Mouse (Mus musculus): ENCODE data around the gene Olfr1080. TPM values are rescaled to one million over a fixed set of nuclear protein-coding genes. Genes with fewer than 3 reads are reported as not detected.

The Olfr1080 gene
- not detected for polyA plus RNA-seq (2015; fragmentation: Illumina TruSeq; extraction: RNeasy Lipid Tissue Mini Kit (QIAGEN cat#74804); ENCODE audit: low read depth, low replicate concordance)

DNA sequence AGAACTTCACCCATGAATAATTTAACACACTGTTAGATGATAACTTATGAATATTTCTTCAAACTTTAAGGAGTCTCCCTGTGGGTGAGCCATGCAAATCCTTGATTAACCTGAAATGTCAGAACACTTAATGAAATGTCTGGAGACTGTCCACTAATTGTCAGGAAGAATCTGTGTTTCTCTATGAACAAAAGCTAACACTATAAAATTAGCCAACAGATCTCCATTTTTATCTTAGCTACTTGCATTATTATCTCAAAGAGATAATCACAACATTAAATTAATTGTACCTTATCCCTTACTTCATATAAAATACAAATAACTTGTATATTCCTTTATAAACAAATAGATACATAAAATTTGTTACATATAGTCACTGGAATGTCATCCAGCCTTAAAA, at the start of gene Olfr1080:
Gene Olfr1080, minus strand, starts transcription at position 101 of the 400 bp plus-strand sequence.

DNA sequence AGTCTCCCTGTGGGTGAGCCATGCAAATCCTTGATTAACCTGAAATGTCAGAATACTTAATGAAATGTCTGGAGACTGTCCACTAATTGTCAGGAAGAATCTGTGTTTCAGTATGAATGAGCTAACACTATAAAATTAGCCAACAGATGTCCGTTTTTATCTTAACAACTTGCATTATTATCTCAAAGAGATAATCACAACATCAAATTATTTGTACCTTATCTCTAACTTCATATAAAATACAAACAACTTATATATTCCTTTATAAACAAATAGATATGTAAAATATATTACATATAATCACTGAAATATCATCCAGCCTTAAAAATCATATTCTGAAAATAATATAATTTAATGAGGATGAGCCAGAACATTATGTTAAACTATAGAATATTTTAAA, 40.8 kb upstream of the Olfr1080 start, which contains the start of gene Olfr1082:
Gene Olfr1082, minus strand, starts transcription at position 101 of the 400 bp plus-strand sequence.

DNA sequence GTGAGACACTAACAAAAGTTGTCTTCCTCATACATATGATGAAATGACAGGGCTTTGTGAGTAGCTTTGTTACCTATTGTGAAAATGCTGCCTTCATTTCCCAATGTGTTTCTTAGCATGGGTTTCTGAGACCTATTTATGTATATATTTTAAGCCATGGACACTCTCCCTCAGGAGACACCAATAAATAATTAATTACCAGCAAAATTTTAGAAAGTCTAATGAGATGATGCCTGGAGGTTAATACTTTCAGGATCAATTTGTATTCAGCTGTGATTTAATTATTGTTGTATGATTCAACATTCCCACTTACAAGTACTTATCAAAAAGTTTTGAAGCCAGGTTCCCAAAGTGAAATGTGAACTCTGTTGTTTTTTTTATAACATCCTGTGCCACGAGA, 15.7 kb downstream of the Olfr1080 start, which contains the start of gene Olfr1079:
Gene Olfr1079, minus strand, starts transcription at position 101 of the 400 bp plus-strand sequence.

DNA sequence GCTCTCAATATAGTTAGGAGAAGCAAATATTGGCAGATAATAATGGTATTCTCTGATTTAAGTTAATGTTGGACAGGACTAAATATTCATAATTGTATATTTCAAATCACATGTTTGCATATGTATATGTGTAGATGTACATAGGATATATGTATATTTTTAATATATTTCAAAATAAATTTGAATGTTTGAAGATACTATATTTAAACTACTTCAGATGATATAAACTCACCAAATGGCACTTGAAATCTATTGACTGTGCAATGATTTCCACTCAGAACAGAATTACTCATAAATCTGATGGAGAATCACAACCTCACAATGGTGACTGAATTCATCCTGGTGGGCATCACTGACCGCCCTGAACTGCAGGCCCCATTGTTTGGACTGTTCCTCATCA, 49.9 kb downstream of the Olfr1080 start, which contains the start of gene Olfr1076:
Gene Olfr1076, plus strand, starts transcription at position 301 of the 400 bp plus-strand sequence.

Other genes starting within 250 kb of the Olfr1080 start
- gene Olfr1053, start 243.0 kb downstream of the Olfr1080 start, polyA plus RNA-seq (2015; fragmentation: Illumina TruSeq; extraction: RNeasy Lipid Tissue Mini Kit (QIAGEN cat#74804); ENCODE audit: low read depth, low replicate concordance): not detected
- gene Olfr1054, start 222.8 kb downstream of the Olfr1080 start, polyA plus RNA-seq (2015; fragmentation: Illumina TruSeq; extraction: RNeasy Lipid Tissue Mini Kit (QIAGEN cat#74804); ENCODE audit: low read depth, low replicate concordance): not detected
- gene Olfr1055, start 208.0 kb downstream of the Olfr1080 start, polyA plus RNA-seq (2015; fragmentation: Illumina TruSeq; extraction: RNeasy Lipid Tissue Mini Kit (QIAGEN cat#74804); ENCODE audit: low read depth, low replicate concordance): not detected
- gene Olfr1056, start 195.8 kb downstream of the Olfr1080 start, polyA plus RNA-seq (2015; fragmentation: Illumina TruSeq; extraction: RNeasy Lipid Tissue Mini Kit (QIAGEN cat#74804); ENCODE audit: low read depth, low replicate concordance): not detected
- gene Olfr1057, start 179.8 kb downstream of the Olfr1080 start, polyA plus RNA-seq (2015; fragmentation: Illumina TruSeq; extraction: RNeasy Lipid Tissue Mini Kit (QIAGEN cat#74804); ENCODE audit: low read depth, low replicate concordance): not detected
- not detected for gene Olfr1058, start 169.7 kb downstream of the Olfr1080 start, polyA plus RNA-seq (2015; fragmentation: Illumina TruSeq; extraction: RNeasy Lipid Tissue Mini Kit (QIAGEN cat#74804); ENCODE audit: low read depth, low replicate concordance)
- gene Olfr1061, start 144.2 kb downstream of the Olfr1080 start, polyA plus RNA-seq (2015; fragmentation: Illumina TruSeq; extraction: RNeasy Lipid Tissue Mini Kit (QIAGEN cat#74804); ENCODE audit: low read depth, low replicate concordance): not detected
- not detected for gene Olfr1062, start 131.5 kb downstream of the Olfr1080 start, polyA plus RNA-seq (2015; fragmentation: Illumina TruSeq; extraction: RNeasy Lipid Tissue Mini Kit (QIAGEN cat#74804); ENCODE audit: low read depth, low replicate concordance)
- not detected for gene Olfr1065, start 107.6 kb downstream of the Olfr1080 start, polyA plus RNA-seq (2015; fragmentation: Illumina TruSeq; extraction: RNeasy Lipid Tissue Mini Kit (QIAGEN cat#74804); ENCODE audit: low read depth, low replicate concordance)
- not detected for gene Olfr1066, start 102.0 kb downstream of the Olfr1080 start, polyA plus RNA-seq (2015; fragmentation: Illumina TruSeq; extraction: RNeasy Lipid Tissue Mini Kit (QIAGEN cat#74804); ENCODE audit: low read depth, low replicate concordance)
- not detected for gene Olfr228, start 70.8 kb downstream of the Olfr1080 start, polyA plus RNA-seq (2015; fragmentation: Illumina TruSeq; extraction: RNeasy Lipid Tissue Mini Kit (QIAGEN cat#74804); ENCODE audit: low read depth, low replicate concordance)
- not detected for gene Olfr1076, start 49.8 kb downstream of the Olfr1080 start, polyA plus RNA-seq (2015; fragmentation: Illumina TruSeq; extraction: RNeasy Lipid Tissue Mini Kit (QIAGEN cat#74804); ENCODE audit: low read depth, low replicate concordance)
- not detected for gene Olfr1079, start 15.8 kb downstream of the Olfr1080 start, polyA plus RNA-seq (2015; fragmentation: Illumina TruSeq; extraction: RNeasy Lipid Tissue Mini Kit (QIAGEN cat#74804); ENCODE audit: low read depth, low replicate concordance)
- gene Olfr1082, start 40.7 kb upstream of the Olfr1080 start, polyA plus RNA-seq (2015; fragmentation: Illumina TruSeq; extraction: RNeasy Lipid Tissue Mini Kit (QIAGEN cat#74804); ENCODE audit: low read depth, low replicate concordance): not detected
- not detected for gene Olfr1084, start 81.5 kb upstream of the Olfr1080 start, polyA plus RNA-seq (2015; fragmentation: Illumina TruSeq; extraction: RNeasy Lipid Tissue Mini Kit (QIAGEN cat#74804); ENCODE audit: low read depth, low replicate concordance)
- gene Olfr1085, start 103.8 kb upstream of the Olfr1080 start, polyA plus RNA-seq (2015; fragmentation: Illumina TruSeq; extraction: RNeasy Lipid Tissue Mini Kit (QIAGEN cat#74804); ENCODE audit: low read depth, low replicate concordance): not detected
- not detected for gene Olfr1086, start 121.9 kb upstream of the Olfr1080 start, polyA plus RNA-seq (2015; fragmentation: Illumina TruSeq; extraction: RNeasy Lipid Tissue Mini Kit (QIAGEN cat#74804); ENCODE audit: low read depth, low replicate concordance)
- gene Olfr1087, start 140.2 kb upstream of the Olfr1080 start, polyA plus RNA-seq (2015; fragmentation: Illumina TruSeq; extraction: RNeasy Lipid Tissue Mini Kit (QIAGEN cat#74804); ENCODE audit: low read depth, low replicate concordance): not detected
- gene Olfr1089, start 175.5 kb upstream of the Olfr1080 start, polyA plus RNA-seq (2015; fragmentation: Illumina TruSeq; extraction: RNeasy Lipid Tissue Mini Kit (QIAGEN cat#74804); ENCODE audit: low read depth, low replicate concordance): not detected
- gene Olfr1090, start 200.8 kb upstream of the Olfr1080 start, polyA plus RNA-seq (2015; fragmentation: Illumina TruSeq; extraction: RNeasy Lipid Tissue Mini Kit (QIAGEN cat#74804); ENCODE audit: low read depth, low replicate concordance): not detected
- not detected for gene Olfr1093, start 224.2 kb upstream of the Olfr1080 start, polyA plus RNA-seq (2015; fragmentation: Illumina TruSeq; extraction: RNeasy Lipid Tissue Mini Kit (QIAGEN cat#74804); ENCODE audit: low read depth, low replicate concordance)

Measured in brain, adult 10 weeks (tissue).